Mouse (Mus musculus) bone marrow, adult 2 months (tissue): ENCODE results near the gene Grin2c.

Source experiments
- CTCF ChIP-seq: fragments of 200-500 bp; IDR thresholded peaks from 2 replicates; pipeline ENCODE4 v1.5.1; 2011; ENCODE audit warnings: low read length, control low read depth; ENCODE audit not compliant: control insufficient read depth, insufficient read depth
- POLR2A ChIP-seq: fragments of 200-500 bp; IDR thresholded peaks from 2 replicates; pipeline ENCODE4 v1.6.1; 2011; ENCODE audit warnings: low read depth, mild to moderate bottlenecking, control low read depth, low read length, borderline replicate concordance; ENCODE audit not compliant: control insufficient read depth

- TF ChIP-seq CTCF: no peak
- TF ChIP-seq POLR2A: no peak
Measured at GRCm38 (mm10) chr11:115274178-115274577, 7.1 kb upstream of the Grin2c start.
